Mouse (Mus musculus): Measurements from ENCODE around the gene Itpk1.

The Itpk1 gene

GRCm38 (mm10) chr12:102627545-102627944 lies 77.2 kb downstream of the Itpk1 start:
- DNase-seq (ENCODE audit: low read depth in 1 of 2, low spot score in 2 of 2) = no peak

- DNase-seq (ENCODE audit: low read depth in 1 of 2, low spot score in 2 of 2) = no peak
Observed at GRCm38 (mm10) chr12:102626841-102627240, 77.9 kb downstream of the Itpk1 start.

- DNase-seq (ENCODE audit: low read depth in 1 of 2, low spot score in 2 of 2) = no peak
Observed at GRCm38 (mm10) chr12:102625717-102626116, 79.0 kb downstream of the Itpk1 start.

GRCm38 (mm10) chr12:102625118-102625517 lies 79.6 kb downstream of the Itpk1 start:
- DNase-seq (ENCODE audit: low read depth in 1 of 2, low spot score in 2 of 2) = no peak

- no peak for DNase-seq (ENCODE audit: low read depth in 1 of 2, low spot score in 2 of 2)
Observed at GRCm38 (mm10) chr12:102623827-102624226, 80.9 kb downstream of the Itpk1 start.

- DNase-seq (ENCODE audit: low read depth in 1 of 2, low spot score in 2 of 2) = no peak
Observed at GRCm38 (mm10) chr12:102622302-102622842, 82.4 kb downstream of the Itpk1 start.

GRCm38 (mm10) chr12:102621811-102622210 lies 82.9 kb downstream of the Itpk1 start:
- DNase-seq (ENCODE audit: low read depth in 1 of 2, low spot score in 2 of 2) = no peak

- DNase-seq (ENCODE audit: low read depth in 1 of 2, low spot score in 2 of 2) = no peak
Observed at GRCm38 (mm10) chr12:102621205-102621604, 83.5 kb downstream of the Itpk1 start.

GRCm38 (mm10) chr12:102619908-102620307 lies 84.8 kb downstream of the Itpk1 start:
- no peak for DNase-seq (ENCODE audit: low read depth in 1 of 2, low spot score in 2 of 2)

DNA sequence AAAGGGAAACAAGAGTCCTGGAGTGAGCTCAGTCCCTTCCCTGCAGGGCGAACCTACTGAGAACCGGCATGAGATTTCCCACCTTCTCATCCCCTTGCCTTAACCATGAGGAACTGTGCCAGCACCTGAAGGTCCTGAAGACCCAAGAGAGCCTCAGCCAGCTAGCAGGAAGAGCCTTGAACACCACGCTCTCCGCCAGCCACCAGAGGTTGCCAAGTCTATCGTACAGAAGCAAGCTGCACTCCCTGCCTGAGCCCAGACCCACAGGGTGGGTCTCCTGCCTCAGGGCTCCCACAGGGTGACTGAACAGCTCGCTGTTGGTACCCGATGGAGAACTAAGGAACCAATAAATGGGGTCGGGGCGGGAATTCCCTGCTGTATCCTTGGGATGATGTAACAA lies 86.6 kb downstream of the Itpk1 start:
- no peak for DNase-seq (ENCODE audit: low read depth in 1 of 2, low spot score in 2 of 2)

DNA sequence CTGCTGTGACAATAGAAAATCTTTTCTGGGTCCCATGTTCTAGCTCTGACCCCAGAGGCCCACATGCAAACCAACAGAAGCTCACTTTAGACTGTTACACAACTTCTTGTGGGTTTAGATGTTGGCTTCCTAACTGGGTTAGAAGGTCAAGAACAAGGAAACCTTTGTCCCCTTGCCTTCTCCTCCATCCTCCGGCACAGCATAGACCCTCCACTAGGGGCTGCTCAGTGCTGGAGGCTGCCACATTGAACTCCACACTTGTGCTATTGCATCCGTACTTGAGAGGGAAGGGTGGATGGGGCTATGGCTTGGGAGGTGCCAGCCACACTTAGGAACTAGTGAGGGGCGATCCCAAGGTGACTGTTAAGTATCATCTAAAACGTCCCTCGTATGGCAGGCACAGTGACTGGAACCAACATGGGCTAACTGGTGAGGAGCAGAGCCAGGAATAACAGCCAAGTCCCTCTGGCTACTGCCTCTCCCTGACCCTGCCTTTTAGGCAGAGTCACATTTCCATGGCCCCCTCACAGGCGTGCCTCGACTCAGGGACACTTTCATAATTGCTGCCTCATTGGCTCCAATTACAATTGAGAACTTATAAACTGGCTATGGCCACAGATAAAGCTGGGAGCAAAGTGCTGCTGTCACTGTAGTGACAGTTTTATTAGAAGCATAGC lies 87.7 kb downstream of the Itpk1 start:
- DNase-seq (ENCODE audit: low read depth in 1 of 2, low spot score in 2 of 2) = no peak

DNA sequence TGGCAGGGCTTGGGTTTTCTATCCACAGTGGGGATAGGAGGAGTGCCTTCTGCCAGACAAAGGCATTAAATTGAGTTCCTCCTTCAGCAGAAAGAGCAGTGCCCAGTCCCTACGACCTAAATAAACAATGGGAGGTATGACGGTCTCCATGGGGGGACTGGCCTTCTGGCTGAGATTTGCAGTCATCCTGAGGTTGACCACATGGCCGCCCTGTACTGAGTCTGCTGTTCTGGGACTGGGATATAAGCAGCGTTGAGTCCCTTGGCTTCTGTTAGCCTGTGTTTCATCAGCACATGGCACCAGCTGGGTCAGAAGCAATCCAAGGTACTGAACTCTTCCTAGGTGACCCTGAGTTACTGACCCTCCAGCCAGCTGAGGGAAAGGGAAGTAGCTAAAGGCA lies 88.5 kb downstream of the Itpk1 start:
- no peak for DNase-seq (ENCODE audit: low read depth in 1 of 2, low spot score in 2 of 2)

DNA sequence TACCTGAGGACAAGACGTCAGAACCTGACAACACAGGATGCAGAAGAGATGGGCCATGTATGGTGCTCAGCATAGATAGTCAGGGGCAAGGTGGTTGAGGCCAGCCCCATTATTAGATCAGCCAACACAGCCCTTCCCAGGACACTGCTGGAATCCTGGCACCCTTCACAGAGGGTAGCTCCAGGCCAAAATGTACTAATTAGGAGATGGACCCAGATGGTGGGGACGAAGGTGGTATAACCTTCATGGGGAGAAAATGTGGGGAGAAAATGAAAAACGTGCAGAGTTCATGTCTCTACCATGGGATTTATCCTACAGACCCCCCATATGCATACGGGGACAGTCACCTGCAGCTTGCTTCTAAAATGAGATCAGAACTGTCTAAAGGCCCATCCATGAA lies 91.3 kb downstream of the Itpk1 start:
- no peak for DNase-seq (ENCODE audit: low read depth in 1 of 2, low spot score in 2 of 2)

DNA sequence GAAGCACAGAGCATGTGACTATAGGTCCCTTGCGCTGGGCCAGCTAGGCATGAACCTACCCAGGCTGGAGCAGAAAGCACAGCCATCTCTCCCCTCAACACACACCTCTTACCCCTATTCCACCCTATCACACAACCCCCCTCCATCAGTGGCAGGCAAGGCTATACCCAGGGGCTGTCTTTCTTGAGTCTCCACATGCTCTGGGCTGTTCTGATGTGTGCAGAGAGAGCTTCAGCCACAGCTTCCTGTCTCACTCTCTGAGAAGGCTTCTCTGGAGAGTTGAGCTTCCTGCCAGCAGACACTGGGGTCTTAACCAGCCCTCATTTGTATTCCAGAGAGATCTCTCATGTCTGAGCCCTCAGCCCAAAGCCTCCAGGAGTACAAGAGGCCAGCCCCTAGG lies 92.3 kb downstream of the Itpk1 start:
- no peak for DNase-seq (ENCODE audit: low read depth in 1 of 2, low spot score in 2 of 2)

GRCm38 (mm10) chr12:102610927-102611326 lies 93.8 kb downstream of the Itpk1 start:
- DNase-seq (ENCODE audit: low read depth in 1 of 2, low spot score in 2 of 2) = no peak

GRCm38 (mm10) chr12:102607808-102608517 lies 96.8 kb downstream of the Itpk1 start:
- no peak for DNase-seq (ENCODE audit: low read depth in 1 of 2, low spot score in 2 of 2)

GRCm38 (mm10) chr12:102607066-102607465 lies 97.7 kb downstream of the Itpk1 start:
- no peak for DNase-seq (ENCODE audit: low read depth in 1 of 2, low spot score in 2 of 2)

GRCm38 (mm10) chr12:102605607-102606006 lies 99.1 kb downstream of the Itpk1 start:
- DNase-seq (ENCODE audit: low read depth in 1 of 2, low spot score in 2 of 2) = no peak

DNA sequence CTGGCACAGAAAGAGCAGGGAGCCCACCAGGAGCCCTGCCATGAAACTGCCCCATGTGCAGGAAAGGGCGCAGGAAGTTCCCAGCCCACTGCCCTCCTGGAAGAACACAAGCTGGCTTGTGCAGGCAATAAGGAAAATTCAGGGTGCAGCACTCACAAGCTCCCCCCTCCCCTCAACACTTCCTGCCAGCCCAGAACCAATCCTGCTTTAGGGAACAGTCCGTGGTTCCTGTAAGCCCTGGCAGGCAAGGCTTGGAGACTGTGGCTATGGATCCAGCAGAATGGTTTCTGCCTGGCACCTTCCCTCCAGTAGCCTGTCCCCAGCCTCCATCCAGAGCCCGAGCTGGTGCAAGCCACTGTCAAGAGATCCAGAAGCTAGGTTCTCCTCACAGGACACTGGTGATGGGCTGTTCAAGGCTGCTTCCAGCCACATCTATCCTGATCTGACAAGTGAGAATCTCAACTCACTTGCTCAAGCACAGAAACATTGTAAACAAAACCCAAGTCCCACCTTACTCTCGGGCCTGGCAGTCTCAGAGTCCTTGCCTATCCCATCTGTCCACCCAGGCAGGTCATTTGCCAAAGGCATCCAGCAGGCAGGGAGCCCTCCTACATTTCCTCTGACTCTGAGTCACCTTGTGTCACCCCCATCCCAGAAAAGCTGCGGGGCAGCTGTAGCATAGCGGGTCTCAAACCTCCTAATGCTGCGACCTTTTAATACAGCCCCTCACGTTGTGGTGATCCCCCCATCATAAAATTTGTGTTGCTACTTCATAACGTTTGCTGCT lies 102.3 kb downstream of the Itpk1 start:
- no peak for DNase-seq (ENCODE audit: low read depth in 1 of 2, low spot score in 2 of 2)

DNA sequence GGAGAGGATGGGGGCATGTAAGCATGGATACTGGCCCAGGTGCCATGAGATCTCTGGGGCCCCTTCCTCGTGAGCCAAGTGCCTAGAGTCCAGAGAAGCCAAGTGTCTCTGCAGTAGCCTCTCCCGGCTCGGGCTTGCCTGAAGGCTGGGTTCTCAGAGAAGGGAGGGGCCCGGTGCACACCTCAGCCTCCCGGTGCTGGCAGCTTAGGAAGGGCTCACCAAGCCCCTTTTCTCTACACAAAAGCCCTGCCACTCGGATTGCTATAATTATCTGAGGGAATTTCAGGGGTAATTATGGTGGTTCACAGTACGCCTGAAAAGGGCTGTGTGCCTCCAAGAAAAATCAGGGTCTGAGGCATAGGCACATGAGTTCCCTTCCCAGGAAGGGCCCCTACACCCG lies 102.9 kb downstream of the Itpk1 start:
- DNase-seq (ENCODE audit: low read depth in 1 of 2, low spot score in 2 of 2) = no peak

DNA sequence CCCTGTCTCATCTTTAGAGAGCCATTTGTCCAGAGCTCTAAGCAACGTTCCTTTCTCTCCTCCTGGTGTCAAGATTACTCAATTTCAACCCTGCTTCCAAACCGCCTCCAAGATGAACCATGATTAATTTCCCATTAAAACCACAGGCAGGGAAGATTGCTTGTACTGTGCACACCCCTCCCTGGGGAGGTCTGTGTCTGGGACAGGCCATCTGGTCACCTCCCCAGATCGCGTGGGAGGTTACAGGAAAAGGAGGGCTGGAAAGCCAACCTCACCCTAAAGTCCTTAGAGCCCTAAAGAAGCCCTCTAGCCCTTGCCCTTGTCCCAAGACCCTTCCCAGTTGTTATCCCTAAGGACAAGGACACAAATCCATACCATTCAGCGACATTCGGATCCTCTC lies 104.4 kb downstream of the Itpk1 start:
- no peak for DNase-seq (ENCODE audit: low read depth in 1 of 2, low spot score in 2 of 2)

DNA sequence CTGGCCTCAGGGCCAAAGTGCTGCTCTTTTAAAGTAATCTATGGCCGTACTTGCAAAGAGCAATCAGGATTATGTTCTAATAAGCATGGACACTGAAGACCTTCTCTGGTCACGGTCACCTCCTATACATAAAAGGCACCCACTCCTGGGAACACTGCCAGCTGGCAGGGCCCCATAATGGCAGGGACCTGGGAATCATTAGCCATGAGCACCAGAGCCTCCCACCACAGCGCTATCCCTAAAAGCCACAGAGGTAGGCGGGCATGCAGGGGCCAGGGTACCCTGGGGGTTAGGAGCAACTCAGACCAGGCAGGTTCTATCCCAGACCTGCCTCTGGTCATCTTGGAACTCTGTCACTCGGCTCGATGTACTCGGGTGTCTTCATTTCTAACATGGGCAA lies 104.9 kb downstream of the Itpk1 start:
- DNase-seq (ENCODE audit: low read depth in 1 of 2, low spot score in 2 of 2) = no peak
